Mouse (Mus musculus): ENCODE results near the gene Dennd2d. TPM values are rescaled to one million over a fixed set of nuclear protein-coding genes. Genes with fewer than 3 reads are reported as not detected.
A peak's percentile ranks its signal among the peaks of the same experiment; 100 is the strongest.

Dennd2d gene
- polyA plus RNA-seq, 1 experiment = not detected

DNA sequence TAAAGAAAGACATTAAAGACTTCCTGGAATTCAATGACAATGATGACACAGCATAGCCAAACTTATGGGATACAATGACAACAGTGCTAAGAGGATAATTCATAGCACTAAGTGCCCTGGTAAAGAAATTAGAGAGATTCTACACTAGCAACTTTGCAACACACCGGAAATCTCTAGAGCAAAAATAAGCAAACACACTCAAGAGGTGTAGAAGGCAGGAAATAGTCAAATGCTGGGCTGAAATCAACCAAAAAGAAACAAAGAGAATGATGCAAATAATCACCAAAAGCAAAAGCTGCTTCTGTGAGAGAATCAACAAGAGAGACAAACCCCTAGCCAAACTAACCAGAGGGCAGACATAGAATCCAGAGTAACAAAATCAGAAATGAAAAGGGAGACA is 40.5 kb downstream of the Dennd2d start:
- 98% methylated on average over 1 of the region's 1 CpGs for WGBS
- no peaks in the 10 kb centered on the region for H3K4me1 ChIP-seq (ENCODE audit: control insufficient read depth, insufficient read depth, low read length)
- H3K4me3 ChIP-seq (ENCODE audit: insufficient read depth, low read depth, low read length) = no peak overlapping the region
- H3K27ac ChIP-seq (ENCODE audit: insufficient read depth, low read depth, low read length) = no peak overlapping the region
- TF ChIP-seq POLR2A (IDR thresholded peaks at IDR 0.05; ENCODE audit: insufficient read depth, low read depth, low read length) (no peak), CTCF (IDR thresholded peaks at IDR 0.05; ENCODE audit: insufficient read depth, low read depth, low read length) (no peak)

DNA sequence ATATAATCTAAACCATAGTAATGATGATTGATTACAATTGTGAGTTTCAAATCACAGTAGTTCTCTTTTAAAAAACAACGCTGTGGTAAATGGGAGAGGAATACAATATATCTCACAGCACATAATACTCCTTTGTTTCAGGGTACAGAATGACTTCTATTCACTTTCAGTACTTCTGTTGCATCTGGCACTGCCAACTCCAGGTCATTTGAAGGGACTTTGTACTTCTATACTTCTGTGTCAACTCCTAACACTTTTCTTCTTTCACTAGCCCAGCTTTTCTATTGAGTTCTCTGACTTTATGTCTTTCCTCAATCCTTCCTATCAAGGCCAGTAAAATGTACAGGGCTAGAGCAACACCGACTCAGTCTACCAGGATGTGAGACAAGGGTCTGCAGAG is 44.2 kb downstream of the Dennd2d start:
- TF ChIP-seq POLR2A (IDR thresholded peaks at IDR 0.05; ENCODE audit: insufficient read depth, low read depth, low read length) (no peak), CTCF (IDR thresholded peaks at IDR 0.05; ENCODE audit: insufficient read depth, low read depth, low read length) (no peak)
- 76% methylated on average over 2 of the region's 2 CpGs for WGBS
- no peak overlapping the region for H3K4me3 ChIP-seq (ENCODE audit: insufficient read depth, low read depth, low read length)
- H3K27ac ChIP-seq (ENCODE audit: insufficient read depth, low read depth, low read length) = no peak overlapping the region
- H3K4me1 ChIP-seq (ENCODE audit: control insufficient read depth, insufficient read depth, low read length) = no peaks in the 10 kb centered on the region

DNA sequence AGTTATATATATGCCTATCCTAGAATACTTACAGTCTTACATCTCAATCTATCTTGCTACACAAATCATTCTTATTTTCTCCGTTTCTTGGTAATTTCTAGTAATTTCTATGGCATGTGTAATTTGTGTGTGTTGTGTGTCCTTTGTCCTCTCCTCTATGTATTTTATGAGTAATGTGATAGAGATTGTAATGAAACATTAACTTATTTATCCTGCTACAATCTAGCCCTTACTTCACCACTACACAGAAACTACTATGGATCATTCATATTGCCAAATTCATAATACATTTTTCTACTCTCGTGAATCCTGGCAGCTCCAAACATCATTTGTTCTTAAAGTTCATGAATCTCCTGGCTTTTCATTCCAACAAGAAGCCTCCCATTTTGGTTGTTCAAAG is 45.8 kb downstream of the Dennd2d start:
- H3K4me1 ChIP-seq (ENCODE audit: control insufficient read depth, insufficient read depth, low read length) = no peaks in the 10 kb centered on the region
- H3K27ac ChIP-seq (ENCODE audit: insufficient read depth, low read depth, low read length) = no peak overlapping the region
- WGBS = 90% methylated on average over 2 of the region's 2 CpGs
- H3K4me3 ChIP-seq (ENCODE audit: insufficient read depth, low read depth, low read length) = no peak overlapping the region
- TF ChIP-seq CTCF (IDR thresholded peaks at IDR 0.05; ENCODE audit: insufficient read depth, low read depth, low read length) (no peak), POLR2A (IDR thresholded peaks at IDR 0.05; ENCODE audit: insufficient read depth, low read depth, low read length) (no peak)

DNA sequence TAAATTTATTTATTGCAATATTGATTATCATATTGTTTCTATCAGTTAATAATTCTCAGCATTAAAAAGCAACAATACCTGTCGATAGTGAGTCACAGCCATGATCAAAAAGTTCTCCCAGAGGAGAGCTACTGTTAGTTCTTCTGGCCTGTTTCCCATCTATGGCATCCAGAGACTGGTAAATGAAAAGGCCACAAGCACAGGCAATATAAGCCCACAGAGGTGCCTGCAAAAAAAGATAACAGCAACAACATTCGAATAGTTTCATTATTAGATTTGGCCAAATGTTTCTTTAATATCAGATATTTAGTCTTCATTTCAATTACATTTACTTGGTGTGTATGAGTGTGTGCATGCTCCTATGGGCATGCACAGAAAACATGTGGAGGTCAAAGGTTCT is 51.1 kb downstream of the Dennd2d start:
- 92% methylated on average over 2 of the region's 2 CpGs for WGBS
- no peak overlapping the region for H3K27ac ChIP-seq (ENCODE audit: insufficient read depth, low read depth, low read length)
- H3K4me3 ChIP-seq (ENCODE audit: insufficient read depth, low read depth, low read length) = no peak overlapping the region
- no peak for TF ChIP-seq CTCF (IDR thresholded peaks at IDR 0.05; ENCODE audit: insufficient read depth, low read depth, low read length)
- no peak for TF ChIP-seq POLR2A (IDR thresholded peaks at IDR 0.05; ENCODE audit: insufficient read depth, low read depth, low read length)
- no peaks in the 10 kb centered on the region for H3K4me1 ChIP-seq (ENCODE audit: control insufficient read depth, insufficient read depth, low read length)

DNA sequence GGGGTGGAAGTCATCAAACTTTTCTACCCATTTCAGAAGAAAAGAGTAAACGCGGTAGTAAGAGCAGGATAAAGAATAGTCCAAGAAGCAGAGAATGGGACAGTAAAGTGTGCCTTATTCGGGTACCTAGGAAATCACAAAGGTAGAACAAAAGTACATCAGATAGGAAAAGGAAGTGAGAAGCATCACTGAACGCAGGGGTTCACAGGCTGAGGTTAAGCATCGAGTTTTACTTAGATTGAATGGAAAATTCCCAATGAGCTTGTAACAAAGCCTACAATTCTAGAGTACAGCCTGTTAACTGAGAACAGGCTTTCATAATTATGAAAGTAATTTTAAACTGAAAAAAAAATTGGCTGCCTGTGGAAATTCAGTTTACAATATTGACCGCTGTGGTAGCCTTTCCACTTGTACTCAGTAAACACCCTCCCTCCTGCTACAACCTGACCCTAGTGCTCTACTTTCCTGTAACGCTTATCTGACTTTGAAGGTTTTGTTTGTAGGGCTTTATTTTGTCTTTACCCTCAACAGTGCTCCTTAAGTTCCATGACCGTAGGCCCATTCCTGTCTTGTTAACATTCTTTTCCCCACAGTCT is 62.6 kb downstream of the Dennd2d start:
- H3K4me1 ChIP-seq (ENCODE audit: control insufficient read depth, insufficient read depth, low read length) = no peaks in the 10 kb centered on the region
- no peak overlapping the region for H3K27ac ChIP-seq (ENCODE audit: insufficient read depth, low read depth, low read length)
- H3K4me3 ChIP-seq (ENCODE audit: insufficient read depth, low read depth, low read length) = no peak overlapping the region
- no peak for TF ChIP-seq CTCF (IDR thresholded peaks at IDR 0.05; ENCODE audit: insufficient read depth, low read depth, low read length)
- TF ChIP-seq POLR2A (IDR thresholded peaks at IDR 0.05; ENCODE audit: insufficient read depth, low read depth, low read length) = no peak
- WGBS = 83% methylated on average over 8 of the region's 8 CpGs

DNA sequence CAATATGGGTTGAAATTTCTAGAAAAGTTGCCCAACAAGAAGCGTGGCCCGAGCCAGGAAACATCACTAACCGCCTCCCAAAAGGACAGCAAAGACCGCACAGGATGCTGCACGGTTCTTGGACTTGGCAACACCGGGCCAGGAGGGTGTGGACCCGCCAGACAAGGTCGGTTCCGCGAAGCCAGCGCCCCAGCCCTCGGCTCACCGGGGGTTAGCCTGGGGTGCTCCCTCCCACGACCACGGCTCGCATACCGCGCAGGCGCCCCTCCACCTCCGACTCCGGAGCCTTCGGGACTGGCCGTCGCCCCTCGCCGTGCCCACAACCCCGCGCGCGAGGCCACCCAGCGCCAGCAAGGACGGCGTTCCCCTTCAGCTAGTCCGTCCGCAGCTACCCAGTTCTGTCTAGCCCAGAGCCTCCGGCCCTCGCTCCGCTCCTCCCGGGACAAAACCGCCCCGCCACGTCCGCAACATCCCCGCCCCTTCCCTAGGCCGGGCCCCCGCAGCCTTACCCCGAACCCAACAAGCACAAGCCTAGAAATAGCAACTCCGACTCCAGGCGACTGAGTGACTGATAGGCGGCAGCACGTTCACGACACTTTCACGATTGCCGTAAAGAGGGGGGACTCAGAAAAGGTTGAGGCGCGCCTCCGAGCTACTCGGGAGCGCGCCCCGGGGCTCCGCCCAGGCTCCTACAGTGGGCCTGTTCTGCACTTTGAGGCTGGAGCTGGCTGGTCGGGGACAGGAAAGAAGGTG is 65.1 kb downstream of the Dennd2d start, which contains the start of the genes Dram2 and Cept1:
Gene Dram2 (plus strand): TSS at position 628 of the 753 bp plus-strand sequence.
Gene Cept1 (minus strand): TSS at position 632 of the 753 bp plus-strand sequence.
- Histone ChIP-seq H3K27ac (ENCODE audit: insufficient read depth, low read depth, low read length) (peak within 1 kb of the TSS; percentile 59), H3K4me1 (ENCODE audit: control insufficient read depth, insufficient read depth, low read length) (no peaks in the 10 kb centered on the region), H3K4me3 (ENCODE audit: insufficient read depth, low read depth, low read length) (peak within 1 kb of the TSS; percentile 83)
- TF ChIP-seq POLR2A (IDR thresholded peaks at IDR 0.05; ENCODE audit: insufficient read depth, low read depth, low read length) (peak; percentile 85), CTCF (IDR thresholded peaks at IDR 0.05; ENCODE audit: insufficient read depth, low read depth, low read length) (no peak)
- under 1% methylated on average over 63 of the region's 63 CpGs for WGBS

DNA sequence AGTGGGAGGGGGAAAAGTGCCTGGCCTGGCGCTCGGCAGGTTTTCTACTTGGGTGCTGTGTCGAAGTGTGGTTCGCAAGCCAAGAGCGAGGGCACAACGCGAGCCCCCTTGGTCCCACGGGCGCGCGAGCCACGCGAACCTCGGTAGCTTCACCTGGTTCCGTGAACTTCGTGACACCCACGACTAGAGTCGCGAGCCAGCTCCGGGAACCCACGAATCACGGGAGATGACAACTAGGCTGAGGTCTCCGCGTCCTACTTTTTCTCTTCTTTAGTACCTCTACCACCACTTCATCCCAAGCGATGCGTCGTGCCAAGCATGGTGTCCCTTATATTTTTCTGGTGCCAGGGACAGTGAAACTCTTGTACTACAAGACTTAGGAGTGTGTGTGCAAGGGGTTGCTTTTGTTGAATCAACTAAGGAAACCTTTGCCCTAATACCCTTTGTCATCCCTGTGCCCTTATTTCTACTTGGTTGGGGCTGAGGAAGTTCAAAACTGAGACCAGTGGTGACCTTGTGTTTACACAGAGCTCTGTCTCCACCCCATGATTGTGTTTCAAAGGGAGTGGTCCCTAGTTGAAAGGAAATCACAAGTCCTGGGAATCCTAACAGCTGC is 65.8 kb downstream of the Dennd2d start:
- peak overlapping the region; percentile 59 for H3K27ac ChIP-seq (ENCODE audit: insufficient read depth, low read depth, low read length)
- TF ChIP-seq CTCF (IDR thresholded peaks at IDR 0.05; ENCODE audit: insufficient read depth, low read depth, low read length) = no peak
- TF ChIP-seq POLR2A (IDR thresholded peaks at IDR 0.05; ENCODE audit: insufficient read depth, low read depth, low read length) = no peak
- no peaks in the 10 kb centered on the region for H3K4me1 ChIP-seq (ENCODE audit: control insufficient read depth, insufficient read depth, low read length)
- 0% methylated on average over 27 of the region's 27 CpGs for WGBS
- H3K4me3 ChIP-seq (ENCODE audit: insufficient read depth, low read depth, low read length) = peak overlapping the region; percentile 83

DNA sequence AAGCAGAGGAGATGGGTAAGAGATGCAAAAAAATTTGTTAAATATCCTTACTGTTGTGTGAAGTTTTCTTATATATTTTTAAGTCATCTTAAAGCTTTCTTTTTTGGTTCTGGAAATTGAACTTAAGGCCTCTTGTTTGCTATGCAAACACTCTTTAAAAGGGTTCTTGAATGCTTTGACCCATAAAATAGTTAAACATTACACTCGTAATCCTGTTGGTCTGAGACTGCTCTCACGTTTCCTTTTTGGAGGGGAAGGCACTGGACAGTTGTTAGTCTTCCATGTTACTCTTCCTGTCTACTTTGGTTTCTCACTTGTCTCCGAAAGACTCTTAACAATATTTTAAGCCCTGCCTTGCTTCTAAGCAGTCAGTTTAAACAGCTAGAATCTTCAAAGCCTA is 66.8 kb downstream of the Dennd2d start:
- Histone ChIP-seq H3K27ac (ENCODE audit: insufficient read depth, low read depth, low read length) (no peak overlapping the region), H3K4me3 (ENCODE audit: insufficient read depth, low read depth, low read length) (no peak overlapping the region), H3K4me1 (ENCODE audit: control insufficient read depth, insufficient read depth, low read length) (no peaks in the 10 kb centered on the region)
- TF ChIP-seq CTCF (IDR thresholded peaks at IDR 0.05; ENCODE audit: insufficient read depth, low read depth, low read length) (no peak), POLR2A (IDR thresholded peaks at IDR 0.05; ENCODE audit: insufficient read depth, low read depth, low read length) (no peak)
- 44% methylated on average over 3 of the region's 3 CpGs for WGBS

Other genes starting within 250 kb of the Dennd2d start
- gene Chil6, start 76.2 kb upstream of the Dennd2d start, polyA plus RNA-seq (2012; ENCODE audit: insufficient read depth, insufficient read length, low replicate concordance, missing spikeins) = not detected in 2 replicates
- not detected in 2 replicates for gene Dram2, start 65.4 kb downstream of the Dennd2d start, polyA plus RNA-seq (2012; ENCODE audit: insufficient read depth, insufficient read length, low replicate concordance, missing spikeins)
- gene Cept1, start 65.4 kb downstream of the Dennd2d start, polyA plus RNA-seq (2012; ENCODE audit: insufficient read depth, insufficient read length, low replicate concordance, missing spikeins) = not detected in 2 replicates
- gene Lrif1, start 202.6 kb downstream of the Dennd2d start, polyA plus RNA-seq (2012; ENCODE audit: insufficient read depth, insufficient read length, low replicate concordance, missing spikeins) = not detected in 2 replicates